Mouse (Mus musculus) forebrain, postnatal 0 days (tissue): Measurements from ENCODE around the gene Slc35e2. TPM values are rescaled to one million over a fixed set of nuclear protein-coding genes. Genes with fewer than 3 reads are reported as not detected.
"Not testable (repeated sequence)": the region's sequence is repeated elsewhere in the genome, so short reads cannot be mapped to it uniquely, and the experiment has no call there.

Experiments used
- ATAC-seq: fragments of 200-750 bp; cut with Nextera tagmentation; 2 replicates; pipeline ENCODE4 v1.8.0; 2017; ENCODE audit warnings: mild to moderate bottlenecking, moderate library complexity
- DNase-seq: peaks from one replicate; pipeline ENCODE4 v3.0.0-alpha.2; 2015
- H3K27ac ChIP-seq: fragments of 300-500 bp; sonication (generic); 2 replicates; pipeline ENCODE4 v1.5.1; 2014; ENCODE audit warnings: low read depth, mild to moderate bottlenecking, antibody characterized with exemption, low read length, moderate library complexity, mixed read lengths
- H3K27me3 ChIP-seq: fragments of 300-500 bp; sonication (generic); 2 replicates; pipeline ENCODE4 v1.6.1; 2014; ENCODE audit warnings: mild to moderate bottlenecking, low read length, mixed read lengths; ENCODE audit not compliant: insufficient read depth
- H3K36me3 ChIP-seq: fragments of 300-500 bp; sonication (generic); 2 replicates; pipeline ENCODE4 v1.6.1; 2014; ENCODE audit warnings: mild to moderate bottlenecking, moderate library complexity; ENCODE audit not compliant: insufficient read depth
- H3K4me1 ChIP-seq: fragments of 300-500 bp; sonication (generic); 2 replicates; pipeline ENCODE4 v1.6.1; 2014; ENCODE audit warnings: antibody characterized with exemption; ENCODE audit not compliant: insufficient read depth
- H3K4me2 ChIP-seq: fragments of 300-500 bp; sonication (generic); 2 replicates; pipeline ENCODE4 v1.6.1; 2014; ENCODE audit warnings: low read depth, mild to moderate bottlenecking, moderate library complexity
- H3K4me3 ChIP-seq: fragments of 300-500 bp; sonication (generic); 2 replicates; pipeline ENCODE4 v1.5.1; 2014; ENCODE audit warnings: low read depth, low read length, mixed read lengths
- H3K9ac ChIP-seq: fragments of 300-500 bp; sonication (generic); 2 replicates; pipeline ENCODE4 v1.6.1; 2014; ENCODE audit warnings: mild to moderate bottlenecking
- H3K9me3 ChIP-seq: fragments of 300-500 bp; sonication (generic); 2 replicates; pipeline ENCODE4 v1.6.1; 2016; ENCODE audit warnings: low read length
- CTCF ChIP-seq: sonication (generic); IDR thresholded peaks from 2 replicates; pipeline ENCODE4 v1.5.1; 2016; ENCODE audit warnings: antibody characterized with exemption, control low read depth, low read depth
- WGBS: fragments of 180-500 bp; shearing (Covaris S2); extraction: QIAGEN DNeasy Blood & Tissue Kit; methylation state at CpG from one replicate; pipeline ENCODE4 v1.1.7; 2014; 5-methylcytosine and 5-hydroxymethylcytosine counted together
- polyA plus RNA-seq: library from polyadenylated mRNA; unstranded; fragments of >200 nt; fragmentation: Nextera tagmentation; extraction: Ambion mirVana; gene quantifications from 2 replicates; pipeline ENCODE4 v1.2.1, GENCODE M21; 2015
- total RNA-seq: library from RNA; depleted of rRNA; stranded (reverse); fragments of >200 nt; gene quantifications from 2 replicates; pipeline ENCODE4 v1.2.3, GENCODE M21; 2014

The Slc35e2 gene
- total and polyA plus RNA-seq, 2 experiments from 2014 or later, result 10.5 to 49.2 TPM

- Histone ChIP-seq H3K36me3 (no peaks in the 10 kb centered on the region), H3K4me3 (no peak overlapping the region), H3K4me1 (peaks cover 5% of the 10 kb centered on the region), H3K9ac (no peak overlapping the region), H3K27ac (no peak overlapping the region), H3K4me2 (no peak overlapping the region), H3K9me3 (no peaks in the 10 kb centered on the region), H3K27me3 (no peaks in the 10 kb centered on the region)
- WGBS, result 92% methylated on average over 7 of the region's 7 CpGs
- no peak for TF ChIP-seq CTCF
- DNase-seq (no peak), ATAC-seq (no peak)
These were observed 32.4 kb upstream of the Slc35e2 start for GRCm38 (mm10) chr4:155568632-155569370.

- ATAC-seq, result no peak
- Histone ChIP-seq H3K4me2 (no peak overlapping the region), H3K9me3 (no peaks in the 10 kb centered on the region), H3K9ac (no peak overlapping the region), H3K27me3 (no peaks in the 10 kb centered on the region), H3K27ac (no peak overlapping the region), H3K4me1 (peaks cover 5% of the 10 kb centered on the region), H3K36me3 (no peaks in the 10 kb centered on the region), H3K4me3 (no peak overlapping the region)
- WGBS, result 93% methylated on average over 6 of the region's 6 CpGs
- no peak for TF ChIP-seq CTCF
- DNase-seq, result no peak
These were observed 31.4 kb upstream of the Slc35e2 start for GRCm38 (mm10) chr4:155569818-155570217.

DNA sequence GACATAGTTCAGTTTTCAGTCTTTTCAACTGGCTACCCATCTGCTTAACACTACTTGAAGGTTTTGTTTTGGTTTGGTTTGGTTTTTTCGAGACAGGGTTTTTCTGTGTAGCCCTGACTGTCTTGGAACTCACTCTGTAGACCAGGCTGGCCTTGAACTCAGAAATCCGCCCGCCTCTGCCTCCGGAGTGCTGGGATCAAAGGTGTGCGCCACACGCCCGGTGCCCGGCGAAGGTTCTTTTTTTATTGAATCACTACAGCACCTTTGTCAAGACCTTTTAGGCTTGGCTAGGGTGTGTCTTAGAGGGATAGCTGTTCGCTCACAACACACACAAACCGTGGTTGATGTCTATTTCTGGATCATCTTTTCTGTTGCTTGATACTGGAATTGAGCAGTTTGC lies 30.9 kb upstream of the Slc35e2 start:
- H3K36me3 ChIP-seq, H3K4me3 ChIP-seq, DNase-seq, H3K4me1 ChIP-seq, H3K27ac ChIP-seq, H3K9ac ChIP-seq, ATAC-seq, H3K9me3 ChIP-seq, H3K27me3 ChIP-seq, H3K4me2 ChIP-seq: not testable (repeated sequence)
- WGBS, result 93% methylated on average over 11 of the region's 11 CpGs

DNA sequence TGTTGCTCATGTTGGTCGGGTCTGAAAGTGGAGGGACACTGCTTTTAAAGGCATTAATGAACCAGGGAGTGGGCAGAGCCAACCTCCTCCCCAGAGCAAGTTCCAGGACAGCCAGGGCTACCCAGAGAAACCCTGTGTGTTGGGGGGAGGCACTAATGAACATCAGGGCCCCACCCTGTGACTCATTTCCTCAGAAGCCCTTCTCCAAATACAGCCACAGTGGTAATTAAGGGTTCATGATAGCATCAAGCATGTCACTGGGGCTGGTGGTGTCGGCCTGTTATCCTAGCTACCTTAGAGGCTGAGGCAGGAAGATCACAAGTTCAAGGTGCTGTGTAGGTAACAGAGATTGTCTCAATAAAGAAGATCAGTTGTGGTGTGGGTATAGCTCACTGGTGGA lies 29.8 kb upstream of the Slc35e2 start:
- H3K27ac ChIP-seq, result no peak overlapping the region
- no peak overlapping the region for H3K4me2 ChIP-seq
- H3K36me3 ChIP-seq, result 0 out of 2 replicates have a peak, but pooled peaks cover 5% of the 10 kb centered on the region
- H3K9me3 ChIP-seq, result no peaks in the 10 kb centered on the region
- DNase-seq (no peak), ATAC-seq (no peak)
- H3K4me1 ChIP-seq, result no peaks in the 10 kb centered on the region
- no peak overlapping the region for H3K9ac ChIP-seq
- no peak for TF ChIP-seq CTCF
- no peaks in the 10 kb centered on the region for H3K27me3 ChIP-seq
- no peak overlapping the region for H3K4me3 ChIP-seq
- WGBS, result 69% methylated on average over 2 of the region's 2 CpGs

DNA sequence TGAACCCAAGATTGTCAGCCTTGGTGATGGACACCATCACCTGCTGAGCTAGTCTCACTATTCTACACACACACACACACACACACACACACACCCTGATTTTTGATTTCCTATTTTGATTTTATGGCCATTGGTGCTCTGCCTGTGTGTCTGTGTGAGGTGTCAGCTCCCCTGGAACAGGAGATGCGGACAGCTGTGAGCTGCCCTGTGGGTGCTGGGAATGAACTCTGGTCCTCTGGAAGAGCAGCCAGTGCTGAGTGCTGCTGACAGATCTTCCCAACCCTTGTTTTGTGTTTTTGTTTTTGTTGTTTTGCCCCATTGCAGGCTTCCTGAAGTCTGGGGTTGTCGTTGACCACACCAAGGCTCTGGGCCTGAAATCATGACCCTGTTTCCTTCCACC lies 28.1 kb upstream of the Slc35e2 start:
- Histone ChIP-seq H3K9ac (no peak overlapping the region), H3K27me3 (no peaks in the 10 kb centered on the region), H3K27ac (no peak overlapping the region), H3K4me1 (no peaks in the 10 kb centered on the region), H3K4me3 (no peak overlapping the region), H3K36me3 (peaks cover 17% of the 10 kb centered on the region), H3K4me2 (no peak overlapping the region), H3K9me3 (no peaks in the 10 kb centered on the region)
- 94% methylated on average over 2 of the region's 2 CpGs for WGBS
- TF ChIP-seq CTCF, result no peak
- no peak for ATAC-seq
- no peak for DNase-seq

- H3K4me2 ChIP-seq, result no peak overlapping the region
- H3K36me3 ChIP-seq, result peaks cover 19% of the 10 kb centered on the region
- H3K9me3 ChIP-seq, result no peaks in the 10 kb centered on the region
- H3K4me1 ChIP-seq, result no peaks in the 10 kb centered on the region
- no peak for ATAC-seq
- no peak overlapping the region for H3K4me3 ChIP-seq
- no peak overlapping the region for H3K27ac ChIP-seq
- no peak for TF ChIP-seq CTCF
- H3K27me3 ChIP-seq, result no peaks in the 10 kb centered on the region
- 95% methylated on average over 9 of the region's 9 CpGs for WGBS
- DNase-seq, result no peak
- no peak overlapping the region for H3K9ac ChIP-seq
These were observed 27.3 kb upstream of the Slc35e2 start for GRCm38 (mm10) chr4:155573876-155574275.

DNA sequence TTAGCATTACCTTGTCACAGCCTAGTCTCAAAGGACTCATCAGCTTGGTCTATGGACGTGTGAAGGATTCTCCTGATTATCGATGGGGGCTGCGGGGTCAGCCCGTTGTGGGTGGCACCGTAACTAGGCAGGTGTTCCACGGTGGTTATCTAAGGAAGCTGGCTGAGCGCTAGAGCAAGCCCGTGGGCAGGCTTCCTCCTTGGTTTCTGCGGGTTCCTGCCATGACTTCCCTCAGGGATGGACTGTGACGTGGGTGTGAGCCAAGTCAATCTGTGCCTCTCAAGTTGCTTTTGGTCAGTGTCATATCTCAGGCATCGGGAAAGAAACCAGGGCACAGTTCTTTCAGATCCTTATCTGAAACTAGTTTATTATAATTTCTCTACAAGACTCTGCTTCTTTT lies 26.3 kb upstream of the Slc35e2 start:
- Histone ChIP-seq H3K4me3 (no peak overlapping the region), H3K27ac (no peak overlapping the region), H3K4me1 (no peaks in the 10 kb centered on the region), H3K9me3 (no peaks in the 10 kb centered on the region), H3K4me2 (no peak overlapping the region), H3K36me3 (peaks cover 27% of the 10 kb centered on the region), H3K9ac (no peak overlapping the region), H3K27me3 (no peaks in the 10 kb centered on the region)
- ATAC-seq (no peak), DNase-seq (no peak)
- TF ChIP-seq CTCF, result no peak
- 91% methylated on average over 11 of the region's 11 CpGs for WGBS
